Mouse (Mus musculus) thymus, adult 2 months (tissue): Measurements from ENCODE around the gene Ccnd2. TPM values are rescaled to one million over a fixed set of nuclear protein-coding genes. Genes with fewer than 3 reads are reported as not detected.

Experiments
- DNase-seq: peaks from one replicate; pipeline ENCODE4 v3.0.0; 2021
- H3K27ac ChIP-seq: fragments of 200-500 bp; 2 replicates; pipeline ENCODE4 v1.5.1; 2012; ENCODE audit warnings: low read length, control low read depth; ENCODE audit not compliant: control insufficient read depth, insufficient read depth
- H3K27me3 ChIP-seq: fragments of 200-500 bp; 2 replicates; pipeline ENCODE4 v1.6.1; 2012; ENCODE audit warnings: mild to moderate bottlenecking, low read length, moderate library complexity, mixed read lengths; ENCODE audit not compliant: control insufficient read depth, insufficient read depth
- H3K36me3 ChIP-seq: fragments of 200-500 bp; 2 replicates; pipeline ENCODE4 v1.6.1; 2012; ENCODE audit warnings: mild to moderate bottlenecking, low read length, moderate library complexity; ENCODE audit not compliant: control insufficient read depth, insufficient read depth
- H3K4me1 ChIP-seq: fragments of 200-500 bp; replicated peaks from 2 replicates; pipeline ENCODE4 v1.6.1; 2012; ENCODE audit warnings: low read length; ENCODE audit not compliant: control insufficient read depth, insufficient read depth
- H3K4me3 ChIP-seq: fragments of 200-500 bp; 2 replicates; pipeline ENCODE4 v1.5.1; 2012; ENCODE audit warnings: mild to moderate bottlenecking, low read length, control low read depth, moderate library complexity; ENCODE audit not compliant: control insufficient read depth, insufficient read depth
- CTCF ChIP-seq: fragments of 200-500 bp; IDR thresholded peaks from 2 replicates; pipeline ENCODE4 v1.5.1; 2012; ENCODE audit warnings: mild to moderate bottlenecking, control low read depth, low read length, moderate library complexity, borderline replicate concordance; ENCODE audit not compliant: control insufficient read depth, poor library complexity, insufficient read depth; ENCODE audit errors: extremely low read depth
- POLR2A ChIP-seq: fragments of 200-500 bp; IDR thresholded peaks from 2 replicates; pipeline ENCODE4 v1.6.1; 2012; ENCODE audit warnings: mild to moderate bottlenecking, low read length, control low read depth, moderate library complexity; ENCODE audit not compliant: control insufficient read depth, poor library complexity, insufficient read depth; ENCODE audit errors: extremely low read depth
- WGBS: fragments of 180-500 bp; shearing (Covaris S2); methylation state at CpG from one replicate; pipeline ENCODE4 v1.1.7; 2018; 5-methylcytosine and 5-hydroxymethylcytosine counted together
- polyA plus RNA-seq: library from polyadenylated mRNA; depleted of rRNA; stranded (reverse); fragments of >200 nt; gene quantifications from 2 replicates; pipeline ENCODE4 v1.2.3, GENCODE M21; 2012

The Ccnd2 gene
- polyA plus RNA-seq, 1 experiment, result 73.0 TPM

DNA sequence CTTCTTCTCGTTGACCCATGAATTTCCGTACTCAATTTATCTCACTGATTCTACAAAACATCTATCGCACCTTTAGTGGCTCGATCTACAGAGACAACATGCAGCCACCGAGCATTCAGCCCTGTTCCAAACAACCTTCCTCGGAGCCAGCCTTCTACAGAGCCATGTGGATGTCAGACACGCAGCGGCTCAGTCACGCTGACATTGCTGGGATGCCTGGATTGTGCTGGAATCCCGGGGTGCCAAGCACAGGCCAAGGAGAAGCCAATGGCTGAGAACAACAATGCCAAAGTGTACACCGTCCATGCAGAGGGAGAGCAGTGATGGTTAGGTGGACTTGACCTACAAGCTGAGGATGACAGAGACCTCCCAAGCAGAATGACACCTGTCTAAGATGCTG, 20.5 kb upstream of the Ccnd2 start:
- no peak overlapping the region for H3K27ac ChIP-seq
- no peak for TF ChIP-seq POLR2A
- no peak for TF ChIP-seq CTCF
- WGBS, result 97% methylated on average over 11 of the region's 11 CpGs
- 0 out of 2 replicates have a peak, but pooled peaks cover 4% of the 10 kb centered on the region for H3K4me1 ChIP-seq
- H3K27me3 ChIP-seq, result no peaks in the 10 kb centered on the region
- no peak for DNase-seq
- H3K36me3 ChIP-seq, result no peaks in the 10 kb centered on the region
- no peak overlapping the region for H3K4me3 ChIP-seq

DNA sequence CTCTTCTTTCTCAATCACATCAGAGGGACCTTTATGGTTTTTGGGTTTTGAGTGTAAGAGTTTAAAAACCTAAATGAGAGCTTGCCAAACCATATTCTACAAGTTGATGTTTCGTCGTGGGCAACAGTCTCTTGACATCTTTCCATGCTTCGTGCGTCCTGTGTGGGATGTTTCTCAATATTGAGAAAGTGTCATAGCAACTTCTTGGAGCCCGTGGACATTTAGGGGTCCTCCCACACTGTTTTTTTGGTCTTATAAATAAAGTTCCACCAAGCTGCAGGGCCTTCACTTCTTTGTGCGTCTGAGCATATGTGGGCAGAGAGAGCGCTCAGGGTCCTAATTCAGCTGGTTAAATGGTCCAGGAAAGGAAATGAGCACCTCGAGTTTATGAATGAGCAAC, 18.7 kb upstream of the Ccnd2 start:
- Histone ChIP-seq H3K27ac (no peak overlapping the region), H3K36me3 (no peaks in the 10 kb centered on the region), H3K27me3 (no peaks in the 10 kb centered on the region), H3K4me3 (no peak overlapping the region), H3K4me1 (0 out of 2 replicates have a peak, but pooled peaks cover 4% of the 10 kb centered on the region)
- no peak for TF ChIP-seq CTCF
- no peak for TF ChIP-seq POLR2A
- 57% methylated on average over 8 of the region's 8 CpGs for WGBS
- no peak for DNase-seq

DNA sequence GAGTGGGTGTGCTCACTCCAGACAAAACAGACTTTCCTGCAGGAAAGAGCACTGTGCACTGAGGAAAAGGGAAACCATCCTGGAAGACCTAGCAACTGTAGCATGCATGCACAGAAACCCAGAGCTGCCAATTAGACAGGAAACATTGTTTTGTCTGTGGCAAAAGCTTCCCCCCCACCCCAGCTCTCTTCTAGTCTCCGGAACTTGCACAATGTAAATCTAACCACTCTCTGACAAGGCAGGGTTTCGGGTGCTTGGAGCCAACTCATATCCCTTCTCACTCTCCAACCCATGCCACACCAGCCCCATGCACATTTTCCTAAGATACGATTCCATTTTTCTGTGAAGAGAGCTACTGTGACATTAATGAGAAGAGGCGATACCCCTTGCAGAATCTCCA, 13.7 kb upstream of the Ccnd2 start:
- Histone ChIP-seq H3K4me3 (no peak overlapping the region), H3K4me1 (no peaks in the 10 kb centered on the region; the same call in 1 of the 2 replicates), H3K27me3 (no peaks in the 10 kb centered on the region), H3K27ac (no peak overlapping the region), H3K36me3 (no peaks in the 10 kb centered on the region)
- WGBS, result 12% methylated on average over 4 of the region's 4 CpGs
- TF ChIP-seq CTCF, result no peak
- TF ChIP-seq POLR2A, result no peak
- no peak for DNase-seq

DNA sequence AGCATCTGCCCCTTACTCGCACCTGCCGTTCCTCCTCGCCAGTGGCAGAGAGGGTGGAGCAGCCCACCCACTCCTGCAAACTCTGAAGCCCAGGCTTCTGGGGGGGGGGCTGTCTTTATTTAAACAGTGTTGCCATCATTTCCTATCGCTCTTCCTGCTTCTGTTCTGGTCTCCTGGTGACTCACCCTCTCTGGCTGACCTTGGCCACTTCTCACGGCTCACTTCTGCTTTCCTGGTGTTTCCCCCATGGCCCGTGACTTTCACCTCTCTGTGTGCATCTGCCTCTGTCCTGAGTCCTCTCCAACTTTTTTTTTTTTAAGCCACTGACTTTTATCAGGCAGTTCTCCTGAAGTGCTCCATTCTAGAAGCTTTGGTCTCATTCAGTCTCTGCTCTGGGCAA, 10.8 kb upstream of the Ccnd2 start:
- Histone ChIP-seq H3K27ac (no peak overlapping the region; the same call in 1 of the 2 replicates), H3K27me3 (no peaks in the 10 kb centered on the region), H3K4me1 (no peaks in the 10 kb centered on the region; the same call in 1 of the 2 replicates), H3K4me3 (no peak overlapping the region), H3K36me3 (no peaks in the 10 kb centered on the region)
- TF ChIP-seq CTCF (no peak), POLR2A (no peak)
- WGBS, result 18% methylated on average over 6 of the region's 6 CpGs
- no peak for DNase-seq

DNA sequence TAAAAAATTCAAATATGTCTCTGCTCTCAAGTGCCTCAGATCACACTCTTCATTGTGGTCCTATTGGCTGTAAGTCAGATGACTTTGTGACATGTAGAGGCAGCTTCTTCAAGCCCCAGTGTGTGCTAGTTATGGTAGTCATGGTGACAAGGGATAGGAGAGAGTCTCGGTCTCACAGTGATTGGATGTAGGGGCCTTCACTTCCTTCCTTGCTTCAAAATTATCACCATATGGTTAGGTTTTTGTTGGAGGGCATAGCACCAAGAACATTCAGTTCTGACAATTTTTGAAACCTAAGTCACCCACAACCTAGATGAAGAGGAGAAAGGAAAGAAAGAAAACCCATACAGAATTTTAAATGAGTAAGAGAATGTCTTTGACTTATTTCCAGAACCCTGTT, 5.3 kb upstream of the Ccnd2 start:
- Histone ChIP-seq H3K36me3 (no peaks in the 10 kb centered on the region), H3K27ac (no peak overlapping the region), H3K4me1 (peaks cover 27% of the 10 kb centered on the region), H3K4me3 (no peak overlapping the region), H3K27me3 (peaks cover 3% of the 10 kb centered on the region; the same call in 1 of the 2 replicates)
- WGBS, result 68% methylated on average over 1 of the region's 1 CpGs
- TF ChIP-seq CTCF, result no peak
- DNase-seq, result no peak

DNA sequence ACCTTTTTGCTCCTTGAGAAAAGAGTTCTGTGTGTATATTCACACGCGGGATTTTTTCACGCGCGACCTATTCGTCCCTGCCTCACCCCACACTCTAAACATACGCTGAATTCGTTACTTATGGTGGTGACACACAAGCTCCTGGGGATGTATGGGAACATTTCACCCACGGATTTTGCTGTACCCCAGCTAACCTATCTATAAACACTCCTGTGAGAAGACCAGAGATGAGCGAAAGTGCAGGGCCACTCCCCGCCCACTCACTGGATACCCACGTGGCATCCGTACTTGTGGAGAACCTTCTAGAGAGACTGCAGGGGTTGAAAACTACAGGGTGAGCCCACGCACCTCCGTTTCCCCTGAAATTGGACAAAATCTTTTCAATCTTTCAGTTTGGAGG, 3.5 kb upstream of the Ccnd2 start:
- Histone ChIP-seq H3K27me3 (peaks cover 3% of the 10 kb centered on the region; the same call in 1 of the 2 replicates), H3K4me1 (peaks cover 37% of the 10 kb centered on the region), H3K4me3 (peak overlapping the region; percentile 22), H3K27ac (peak overlapping the region; percentile 69; the same call in 1 of the 2 replicates), H3K36me3 (no peaks in the 10 kb centered on the region)
- DNase-seq, result peak; percentile 45
- TF ChIP-seq POLR2A (no peak), CTCF (no peak)
- WGBS, result 2% methylated on average over 15 of the region's 15 CpGs

DNA sequence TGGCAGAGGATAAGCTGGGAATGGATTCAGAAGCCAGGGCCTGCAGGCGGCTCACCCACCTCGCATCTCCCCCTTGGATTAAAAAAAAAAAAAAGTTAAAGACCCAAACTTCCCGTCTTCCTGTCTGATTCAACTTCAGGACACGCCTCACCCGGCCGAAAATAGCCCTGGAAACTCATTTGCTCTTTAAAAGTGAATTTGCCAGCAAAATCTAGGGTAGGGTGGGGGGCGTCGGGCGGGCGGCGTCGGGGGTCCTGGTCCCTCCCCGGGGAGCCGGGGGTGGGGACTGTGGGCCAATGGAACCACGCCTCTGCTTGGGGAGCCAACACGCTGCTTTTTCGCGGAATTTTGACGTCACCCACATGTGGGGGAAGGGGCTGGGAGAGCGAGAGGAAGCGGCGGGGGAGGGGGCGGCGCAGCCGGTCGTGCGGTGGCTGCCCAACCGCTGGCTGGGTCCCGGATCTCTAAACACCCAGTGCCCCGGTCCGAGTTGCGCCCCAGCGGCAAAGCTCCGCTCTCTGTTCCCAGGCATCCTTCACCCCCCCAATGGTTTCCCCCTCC, 2.8 kb upstream of the Ccnd2 start:
- Histone ChIP-seq H3K36me3 (no peaks in the 10 kb centered on the region), H3K27ac (peak overlapping the region; percentile 69; the same call in 1 of the 2 replicates), H3K4me1 (peaks cover 44% of the 10 kb centered on the region), H3K27me3 (peaks cover 4% of the 10 kb centered on the region; the same call in 1 of the 2 replicates), H3K4me3 (peak overlapping the region; percentile 22)
- DNase-seq, result peak; percentile 74
- WGBS, result 0% methylated on average over 34 of the region's 34 CpGs
- no peak for TF ChIP-seq POLR2A
- no peak for TF ChIP-seq CTCF
